Mouse (Mus musculus) myocyte (in vitro differentiated cells): Measurements from ENCODE around the gene Sox6. TPM values are rescaled to one million over a fixed set of nuclear protein-coding genes. Genes with fewer than 3 reads are reported as not detected.

ENCODE experiments used
- H3K27me3 ChIP-seq: one replicate; pipeline ENCODE4 v1.6.1; 2011; ENCODE audit not compliant: control insufficient read depth, insufficient read depth, insufficient read length
- H3K36me3 ChIP-seq: one replicate; pipeline ENCODE4 v1.6.1; 2011; ENCODE audit not compliant: control insufficient read depth, insufficient read depth
- H3K4me2 ChIP-seq: one replicate; pipeline ENCODE4 v1.6.1; 2011; ENCODE audit warnings: low read depth, control low read depth
- H3K4me3 ChIP-seq: one replicate; pipeline ENCODE4 v1.5.1; 2011; ENCODE audit warnings: mild to moderate bottlenecking, control low read depth, moderate library complexity
- H3K79me2 ChIP-seq: one replicate; pipeline ENCODE4 v1.6.1; 2011; ENCODE audit not compliant: control insufficient read depth, insufficient read depth
- H3ac ChIP-seq: one replicate; pipeline ENCODE4 v1.6.1; 2011; ENCODE audit not compliant: control insufficient read depth, insufficient read length
- CEBPB ChIP-seq: IDR thresholded peaks from 2 replicates; pipeline ENCODE4 v1.6.1; 2011; ENCODE audit warnings: mild to moderate bottlenecking, moderate library complexity; ENCODE audit not compliant: poor library complexity, insufficient read depth, severe bottlenecking
- E2F4 ChIP-seq: IDR thresholded peaks from one replicate; pipeline ENCODE4 v1.6.1; 2011; ENCODE audit warnings: mild to moderate bottlenecking, control low read depth, moderate library complexity; ENCODE audit not compliant: insufficient read depth
- MAX ChIP-seq: IDR thresholded peaks from one replicate; pipeline ENCODE4 v1.6.1; 2011; ENCODE audit warnings: low read depth, mild to moderate bottlenecking, control low read depth
- MYOD1 ChIP-seq, 3 experiments: IDR thresholded peaks; one replicate each; pipeline ENCODE4 v1.6.1; 2011; ENCODE audit warnings: control low read depth in 2 of 3, low read depth in 2 of 3, mild to moderate bottlenecking in 2 of 3, moderate library complexity in 1 of 3; ENCODE audit not compliant: insufficient read length in 2 of 3, control insufficient read depth in 1 of 3
- MYOG ChIP-seq, 3 experiments: IDR thresholded peaks; one replicate each; pipeline ENCODE4 v1.6.1; 2011; ENCODE audit warnings: control low read depth in 2 of 3, low read depth in 2 of 3, mild to moderate bottlenecking in 2 of 3; ENCODE audit not compliant: insufficient read length in 2 of 3, control insufficient read depth in 1 of 3, insufficient read depth in 1 of 3
- POLR2A ChIP-seq: IDR thresholded peaks from one replicate; pipeline ENCODE4 v1.6.1; 2011; ENCODE audit warnings: low read depth, mild to moderate bottlenecking, control low read depth, moderate library complexity; ENCODE audit not compliant: insufficient read length
- POLR2AphosphoS2 ChIP-seq: IDR thresholded peaks from one replicate; pipeline ENCODE4 v1.6.1; 2011; ENCODE audit warnings: low read depth, control low read depth; ENCODE audit not compliant: insufficient read length
- REST ChIP-seq: IDR thresholded peaks from one replicate; pipeline ENCODE4 v1.6.1; 2011; ENCODE audit warnings: mild to moderate bottlenecking, control low read depth, moderate library complexity; ENCODE audit not compliant: insufficient read depth, insufficient read length
- SRF ChIP-seq: IDR thresholded peaks from one replicate; pipeline ENCODE4 v1.6.1; 2011; ENCODE audit warnings: low read depth; ENCODE audit not compliant: control insufficient read depth, insufficient read length
- TCF12 ChIP-seq: IDR thresholded peaks from one replicate; pipeline ENCODE4 v1.6.1; 2011; ENCODE audit warnings: mild to moderate bottlenecking, control low read depth; ENCODE audit not compliant: poor library complexity, insufficient read depth, severe bottlenecking
- TCF3 ChIP-seq: IDR thresholded peaks from one replicate; pipeline ENCODE4 v1.6.1; 2011; ENCODE audit warnings: low read depth, control low read depth; ENCODE audit not compliant: insufficient read length
- USF1 ChIP-seq: IDR thresholded peaks from one replicate; pipeline ENCODE4 v1.6.1; 2011; ENCODE audit warnings: low read depth, mild to moderate bottlenecking, control low read depth, moderate library complexity
- polyA plus RNA-seq: library from polyadenylated mRNA; unstranded; fragments of >200 nt; fragmentation: generic; extraction: Trizol; gene quantifications from one replicate; pipeline ENCODE4 v1.2.1, GENCODE M21; 2012; ENCODE audit warnings: missing spikeins

Gene Sox6
- polyA plus RNA-seq, 1 experiment: 0.11 TPM

- TF ChIP-seq SRF: no peak
- no peak for TF ChIP-seq USF1
- TF ChIP-seq TCF3: no peak
- TF ChIP-seq CEBPB: no peak
- TF ChIP-seq REST: no peak
- no peak for TF ChIP-seq TCF12
- no peak for TF ChIP-seq MYOD1 (IDR thresholded peaks at IDR 0.05; ENCODE audit: control insufficient read depth in 1 of 3, insufficient read length in 2 of 3, low read depth in 2 of 3)
- no peak for TF ChIP-seq POLR2AphosphoS2
- no peak for TF ChIP-seq POLR2A
- TF ChIP-seq MYOG (IDR thresholded peaks at IDR 0.05; ENCODE audit: control insufficient read depth in 1 of 3, insufficient read depth in 1 of 3, insufficient read length in 2 of 3, low read depth in 2 of 3): no peak
- no peak for TF ChIP-seq E2F4
- TF ChIP-seq MAX: no peak
- Histone ChIP-seq H3K27me3 (no peaks in the 10 kb centered on the region), H3K4me3 (no peak overlapping the region), H3K79me2 (no peaks in the 10 kb centered on the region), H3ac (no peak overlapping the region), H3K4me2 (no peak overlapping the region), H3K36me3 (no peaks in the 10 kb centered on the region)
Observed at GRCm38 (mm10) chr7:115472850-115473249, 565.7 kb downstream of the Sox6 start.

- H3K4me2 ChIP-seq: no peak overlapping the region
- no peak overlapping the region for H3K4me3 ChIP-seq
- H3K79me2 ChIP-seq: no peaks in the 10 kb centered on the region
- H3K36me3 ChIP-seq: no peaks in the 10 kb centered on the region
- H3ac ChIP-seq: no peak overlapping the region
- H3K27me3 ChIP-seq: no peaks in the 10 kb centered on the region
- TF ChIP-seq TCF12 (no peak), SRF (no peak), TCF3 (no peak), POLR2AphosphoS2 (no peak), MYOG (IDR thresholded peaks at IDR 0.05; ENCODE audit: control insufficient read depth in 1 of 3, insufficient read depth in 1 of 3, insufficient read length in 2 of 3, low read depth in 2 of 3) (no peak), USF1 (no peak), CEBPB (no peak), E2F4 (no peak), MAX (no peak), POLR2A (no peak), REST (no peak), MYOD1 (IDR thresholded peaks at IDR 0.05; ENCODE audit: control insufficient read depth in 1 of 3, insufficient read length in 2 of 3, low read depth in 2 of 3) (no peak)
Observed at GRCm38 (mm10) chr7:115471521-115471920, 567.1 kb downstream of the Sox6 start.

DNA sequence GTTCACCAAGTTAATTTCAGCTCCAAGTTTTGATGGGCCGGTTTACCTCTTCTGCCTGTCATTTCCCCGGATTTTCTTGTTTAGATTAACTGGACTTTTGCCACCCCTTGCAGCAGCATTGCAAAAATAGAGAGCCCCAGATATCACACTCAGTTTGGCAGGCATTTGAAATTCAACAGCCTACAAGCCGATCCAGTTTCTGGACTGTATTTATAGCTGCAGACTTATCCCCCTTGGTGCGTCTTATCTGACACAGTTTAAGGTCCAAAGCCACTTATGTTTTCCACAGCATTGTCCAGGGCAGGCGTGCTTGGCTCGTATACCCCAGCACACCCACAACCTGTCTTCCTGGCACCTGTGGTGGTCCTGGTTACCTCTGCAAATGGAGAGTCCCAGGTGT lies 571.8 kb downstream of the Sox6 start:
- Histone ChIP-seq H3K36me3 (no peaks in the 10 kb centered on the region), H3K4me2 (no peak overlapping the region), H3K27me3 (no peaks in the 10 kb centered on the region), H3ac (no peak overlapping the region), H3K4me3 (no peak overlapping the region), H3K79me2 (no peaks in the 10 kb centered on the region)
- TF ChIP-seq TCF12 (no peak), MYOG (IDR thresholded peaks at IDR 0.05; ENCODE audit: control insufficient read depth in 1 of 3, insufficient read depth in 1 of 3, insufficient read length in 2 of 3, low read depth in 2 of 3) (no peak), MAX (no peak), E2F4 (no peak), POLR2A (no peak), SRF (no peak), CEBPB (no peak)

DNA sequence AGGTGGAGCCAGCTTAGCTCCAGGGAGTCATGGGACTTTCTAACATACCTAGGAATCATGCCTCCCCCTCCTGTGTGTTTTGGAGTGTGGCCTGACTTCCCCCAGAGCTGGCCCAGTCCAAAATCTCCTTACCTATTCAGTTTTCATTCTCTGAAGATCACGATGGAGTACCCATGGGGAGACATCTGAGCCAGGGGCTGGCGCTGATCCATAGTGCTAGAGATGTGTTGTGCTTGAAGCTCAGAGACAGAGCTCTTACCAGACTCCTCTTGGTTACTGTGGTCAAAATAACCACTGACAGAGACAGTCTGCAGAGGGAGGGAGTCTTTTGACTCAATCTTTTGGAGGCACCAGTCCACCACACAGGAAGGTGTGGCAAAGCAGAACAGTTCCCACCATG lies 575.2 kb downstream of the Sox6 start:
- no peak for TF ChIP-seq POLR2A
- no peak for TF ChIP-seq SRF
- no peak for TF ChIP-seq POLR2AphosphoS2
- TF ChIP-seq MYOD1 (IDR thresholded peaks at IDR 0.05; ENCODE audit: control insufficient read depth in 1 of 3, insufficient read length in 2 of 3, low read depth in 2 of 3): no peak
- no peak for TF ChIP-seq USF1
- no peak for TF ChIP-seq E2F4
- TF ChIP-seq MAX: no peak
- no peak overlapping the region for H3ac ChIP-seq
- no peaks in the 10 kb centered on the region for H3K27me3 ChIP-seq
- no peaks in the 10 kb centered on the region for H3K79me2 ChIP-seq
- H3K36me3 ChIP-seq: no peaks in the 10 kb centered on the region
- no peak overlapping the region for H3K4me2 ChIP-seq
- no peak overlapping the region for H3K4me3 ChIP-seq

- H3ac ChIP-seq: no peak overlapping the region
- no peaks in the 10 kb centered on the region for H3K36me3 ChIP-seq
- TF ChIP-seq MAX: no peak
- no peak for TF ChIP-seq REST
- no peak for TF ChIP-seq TCF12
- TF ChIP-seq E2F4: no peak
- TF ChIP-seq POLR2AphosphoS2: no peak
- TF ChIP-seq TCF3: no peak
- TF ChIP-seq POLR2A: no peak
- no peak for TF ChIP-seq MYOG (IDR thresholded peaks at IDR 0.05; ENCODE audit: control insufficient read depth in 1 of 3, insufficient read depth in 1 of 3, insufficient read length in 2 of 3, low read depth in 2 of 3)
- TF ChIP-seq CEBPB: no peak
- no peak for TF ChIP-seq USF1
- no peak for TF ChIP-seq MYOD1 (IDR thresholded peaks at IDR 0.05; ENCODE audit: control insufficient read depth in 1 of 3, insufficient read length in 2 of 3, low read depth in 2 of 3)
- no peak for TF ChIP-seq SRF
- H3K4me3 ChIP-seq: no peak overlapping the region
- no peaks in the 10 kb centered on the region for H3K27me3 ChIP-seq
- no peak overlapping the region for H3K4me2 ChIP-seq
- H3K79me2 ChIP-seq: no peaks in the 10 kb centered on the region
Observed at GRCm38 (mm10) chr7:115462276-115462675, 576.3 kb downstream of the Sox6 start.
